Mouse (Mus musculus) lung, postnatal 25 days (tissue): ENCODE measurements around the gene Ssr1.

Experiments used
- DNase-seq: peaks from one replicate; pipeline ENCODE4 v3.0.0; 2022; ENCODE audit warnings: low spot score

Gene Ssr1

GRCm38 (mm10) chr13:37918336-37919261, 75.4 kb downstream of the Ssr1 start:
- no peak for DNase-seq
